In genomic region chr13:89170040-89170439, GRCm38 (mm10) we compare ENCODE assay signal across 19 mouse cellular contexts.
"Had no signal": no experiment of that assay in that cellular context is flagged by ENCODE, and none has a peak within 500 bp of the region (broad histone marks: within the 10 kb centered on the region; RNA-seq: fewer than 3 reads in every experiment).

No protein-coding gene starts in this region.

- ATAC-seq: liver, postnatal 0 days; lung, postnatal 0 days; midbrain, embryonic 16.5 days had no signal

- H3K27me3 ChIP-seq: liver, embryonic 13.5 days; liver, embryonic 15.5 days; lung, embryonic 15.5 days; megakaryocyte, embryonic 14.5 days; neural tube, embryonic 12.5 days; stomach, embryonic 15.5 days had no signal

- H3K4me2 ChIP-seq: liver, embryonic 11.5 days; liver, embryonic 13.5 days; liver, embryonic 15.5 days; lung, embryonic 15.5 days; neural tube, embryonic 12.5 days; stomach, embryonic 15.5 days had no signal

- DNase-seq: liver, embryonic 13.5 days; liver, postnatal 0 days; lung, adult 2 months; lung, postnatal 14 days; lung, postnatal 36 days; right cerebral cortex, postnatal 14 days; thymus, adult 2 months; thymus, postnatal 25 days; thymus, postnatal 4 days had no signal

- H3K9me3 ChIP-seq: liver, embryonic 13.5 days; liver, embryonic 15.5 days; lung, embryonic 15.5 days; megakaryocyte, embryonic 14.5 days; neural tube, embryonic 12.5 days; stomach, embryonic 15.5 days had no signal

- H3K36me3 ChIP-seq: liver, embryonic 13.5 days; liver, embryonic 15.5 days; lung, embryonic 15.5 days; neural tube, embryonic 12.5 days; stomach, embryonic 15.5 days had no signal

- H3K4me3 ChIP-seq: liver, embryonic 13.5 days; liver, embryonic 15.5 days; lung, embryonic 15.5 days; megakaryocyte, embryonic 14.5 days; neural tube, embryonic 12.5 days; stomach, embryonic 15.5 days had no signal

- H3K9ac ChIP-seq: liver, embryonic 13.5 days; liver, embryonic 15.5 days; liver, postnatal 0 days; lung, embryonic 15.5 days; neural tube, embryonic 12.5 days; stomach, embryonic 15.5 days had no signal

- H3K4me1 ChIP-seq: liver, embryonic 13.5 days; liver, embryonic 15.5 days; lung, embryonic 15.5 days; megakaryocyte, embryonic 14.5 days; neural tube, embryonic 12.5 days; stomach, embryonic 15.5 days had no signal

- H3K27ac ChIP-seq: liver, embryonic 13.5 days; liver, embryonic 15.5 days; lung, embryonic 15.5 days; macrophage; neural tube, embryonic 12.5 days; stomach, embryonic 15.5 days; stomach, postnatal 0 days had no signal
